8 mouse cellular contexts compared by ENCODE assay signal in the genomic region with DNA sequence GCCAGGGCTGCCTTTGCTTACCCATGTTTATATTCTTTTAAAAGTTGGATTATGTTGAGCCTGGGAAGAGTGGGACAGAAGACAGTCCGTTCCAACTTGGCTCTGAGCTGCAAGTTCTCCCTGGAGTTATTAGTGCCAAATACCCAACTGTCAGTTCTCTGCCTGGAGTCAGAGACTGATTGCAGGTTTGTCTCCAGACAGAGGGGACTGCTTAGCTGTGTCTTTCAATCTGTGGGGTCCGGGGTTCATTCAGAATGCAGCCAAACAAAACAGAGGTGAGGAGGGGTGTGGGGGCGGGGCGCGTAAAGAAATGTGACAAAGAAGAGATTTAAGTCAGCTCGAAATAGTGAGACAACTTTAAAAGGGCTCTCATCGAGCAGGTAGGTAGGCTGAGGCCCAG. TPM values are rescaled to one million over a fixed set of nuclear protein-coding genes. Genes with fewer than 3 reads are reported as not detected.
DNase-seq lines count a peak whose midpoint lies in the region; ATAC-seq and TF ChIP-seq lines count a peak whose summit lies in the region.

No protein-coding gene starts in this region.

- H3K27me3 ChIP-seq in kidney, postnatal 0 days (ENCODE audit: insufficient read depth, low read length) = no peaks in the 10 kb centered on the region
- H3K27me3 ChIP-seq in hindbrain, embryonic 15.5 days = no peaks in the 10 kb centered on the region
- no peaks in the 10 kb centered on the region for H3K27me3 ChIP-seq in midbrain, postnatal 0 days (ENCODE audit: insufficient read depth, low read length)

- peak overlapping the region; percentile 83 for H3K27ac ChIP-seq in kidney, postnatal 0 days
- H3K27ac ChIP-seq in hindbrain, embryonic 15.5 days (replicated peaks) = peak overlapping the region; percentile 76
- peak overlapping the region; percentile 62 for H3K27ac ChIP-seq in midbrain, postnatal 0 days (ENCODE audit: low read depth, low read length)

- no peaks in the 10 kb centered on the region for H3K9me3 ChIP-seq in kidney, postnatal 0 days (replicated peaks; ENCODE audit: low read length)
- H3K9me3 ChIP-seq in hindbrain, embryonic 15.5 days = no peaks in the 10 kb centered on the region
- H3K9me3 ChIP-seq in midbrain, postnatal 0 days (ENCODE audit: low read length) = no peaks in the 10 kb centered on the region

- no peak for DNase-seq in kidney, postnatal 0 days (ENCODE audit: low spot score)
- no peak for DNase-seq in kidney, postnatal 4 days
- peak; percentile 38 for DNase-seq in brain, embryonic 14.5 days (ENCODE audit: low read depth)
- no peak for DNase-seq in midbrain, postnatal 0 days (ENCODE audit: low spot score)
- no peak for DNase-seq in urinary bladder, adult 2 months (ENCODE audit: low spot score)
- no peak for DNase-seq in spleen, postnatal 36 days (ENCODE audit: low spot score in 2 of 2)
- DNase-seq in layer of hippocampus, adult 11-12 months (ENCODE audit: low spot score) = no peak

- TF ChIP-seq POLR2A in brain, embryonic 14.5 days (IDR thresholded peaks at IDR 0.05; ENCODE audit: borderline replicate concordance, extremely low read depth, insufficient read depth, insufficient read length, poor library complexity, severe bottlenecking) = no peak

- peak overlapping the region; percentile 88 for H3K9ac ChIP-seq in kidney, postnatal 0 days (ENCODE audit: low read depth, low read length)
- H3K9ac ChIP-seq in hindbrain, embryonic 15.5 days = peak overlapping the region; percentile 63
- peak overlapping the region; percentile 60 for H3K9ac ChIP-seq in midbrain, postnatal 0 days (replicated peaks; ENCODE audit: low read length, poor library complexity, severe bottlenecking)

- WGBS in kidney, postnatal 0 days = 3% methylated on average over 7 of the region's 7 CpGs
- under 1% methylated on average over 7 of the region's 7 CpGs for WGBS in hindbrain, embryonic 15.5 days
- WGBS in midbrain, postnatal 0 days = under 1% methylated on average over 7 of the region's 7 CpGs

- no peak for ATAC-seq in kidney, postnatal 0 days (replicated peaks; ENCODE audit: low FRiP score, low read depth)
- no peak; the same call in 1 of the 2 replicates for ATAC-seq in hindbrain, embryonic 15.5 days (ENCODE audit: low FRiP score, low read depth)
- peak; percentile 8; the same call in 1 of the 2 replicates for ATAC-seq in midbrain, postnatal 0 days (ENCODE audit: low FRiP score)

- H3K36me3 ChIP-seq in kidney, postnatal 0 days (ENCODE audit: insufficient read depth, low read length) = peaks cover 11% of the 10 kb centered on the region; the same call in 1 of the 2 replicates
- H3K36me3 ChIP-seq in hindbrain, embryonic 15.5 days = peaks cover 16% of the 10 kb centered on the region
- H3K36me3 ChIP-seq in midbrain, postnatal 0 days (ENCODE audit: insufficient read depth, low read length) = peaks cover 17% of the 10 kb centered on the region

- H3K4me2 ChIP-seq in kidney, postnatal 0 days (ENCODE audit: low read length) = peak overlapping the region; percentile 86
- H3K4me2 ChIP-seq in hindbrain, embryonic 15.5 days = peak overlapping the region; percentile 73
- peak overlapping the region; percentile 55 for H3K4me2 ChIP-seq in midbrain, postnatal 0 days (ENCODE audit: low read depth, low read length, poor library complexity, severe bottlenecking)

- TF ChIP-seq CTCF in kidney, postnatal 0 days (IDR thresholded peaks at IDR 0.05; ENCODE audit: low read depth) = no peak
- no peak for TF ChIP-seq CTCF in brain, embryonic 14.5 days (IDR thresholded peaks at IDR 0.05; ENCODE audit: borderline replicate concordance, extremely low read depth, insufficient read depth, insufficient read length)
- no peak for TF ChIP-seq CTCF in midbrain, postnatal 0 days (IDR thresholded peaks at IDR 0.05)

- H3K4me1 ChIP-seq in kidney, postnatal 0 days (replicated peaks; ENCODE audit: insufficient read depth, low read length) = peaks cover 8% of the 10 kb centered on the region; the same call in 1 of the 2 replicates
- H3K4me1 ChIP-seq in hindbrain, embryonic 15.5 days (replicated peaks) = peaks cover 12% of the 10 kb centered on the region
- H3K4me1 ChIP-seq in midbrain, postnatal 0 days (ENCODE audit: insufficient read depth, low read length) = peaks cover 6% of the 10 kb centered on the region; the same call in 1 of the 2 replicates

- peak overlapping the region; percentile 86 for H3K4me3 ChIP-seq in kidney, postnatal 0 days (replicated peaks; ENCODE audit: low read depth, low read length)
- H3K4me3 ChIP-seq in hindbrain, embryonic 15.5 days = peak overlapping the region; percentile 77
- peak overlapping the region; percentile 68 for H3K4me3 ChIP-seq in midbrain, postnatal 0 days (ENCODE audit: low read depth, low read length)

RNA-seq across cellular contexts. Expression of a gene that starts 1.7 kb away (rescaled TPM):
- polyA plus RNA-seq in kidney, postnatal 0 days (2015; fragmentation: Nextera tagmentation; extraction: Ambion mirVana) = 16.0 and 17.7 TPM in 2 replicates
- polyA plus RNA-seq in brain, embryonic 14.5 days (2012; rRNA removed) = 6.9 and 8.8 TPM in 2 replicates
- 10.9 and 12.1 TPM in 2 replicates for polyA plus RNA-seq in hindbrain, embryonic 15.5 days (2015; fragmentation: Nextera tagmentation; extraction: Ambion mirVana)
- 2.9 and 5.3 TPM in 2 replicates for total RNA-seq in midbrain, postnatal 0 days (2014; rRNA removed)
- polyA plus RNA-seq in midbrain, postnatal 0 days (2015; fragmentation: Nextera tagmentation; extraction: Ambion mirVana) = 4.9 and 5.3 TPM in 2 replicates
- polyA plus RNA-seq in urinary bladder, adult 2 months (2012; rRNA removed) = 6.6 and 6.7 TPM in 2 replicates

RNA-seq across cellular contexts. Expression of a gene that starts 18.2 kb away (rescaled TPM):
- polyA plus RNA-seq in kidney, postnatal 0 days (2015; fragmentation: Nextera tagmentation; extraction: Ambion mirVana) = 109 and 119 TPM in 2 replicates
- 47.2 and 50.2 TPM in 2 replicates for polyA plus RNA-seq in brain, embryonic 14.5 days (2012; rRNA removed)
- polyA plus RNA-seq in hindbrain, embryonic 15.5 days (2015; fragmentation: Nextera tagmentation; extraction: Ambion mirVana) = 68.7 and 75.0 TPM in 2 replicates
- 38.6 and 49.3 TPM in 2 replicates for total RNA-seq in midbrain, postnatal 0 days (2014; rRNA removed)
- polyA plus RNA-seq in midbrain, postnatal 0 days (2015; fragmentation: Nextera tagmentation; extraction: Ambion mirVana) = 74.6 and 80.9 TPM in 2 replicates
- polyA plus RNA-seq in urinary bladder, adult 2 months (2012; rRNA removed) = 32.0 and 34.9 TPM in 2 replicates

RNA-seq across cellular contexts. Expression of a gene that starts 21.7 kb away (rescaled TPM):
- 38.2 and 38.9 TPM in 2 replicates for polyA plus RNA-seq in kidney, postnatal 0 days (2015; fragmentation: Nextera tagmentation; extraction: Ambion mirVana)
- 0.72 TPM in 2 replicates for polyA plus RNA-seq in brain, embryonic 14.5 days (2012; rRNA removed)
- 0.77 and 1.1 TPM in 2 replicates for polyA plus RNA-seq in hindbrain, embryonic 15.5 days (2015; fragmentation: Nextera tagmentation; extraction: Ambion mirVana)
- 1.5 and 1.7 TPM in 2 replicates for total RNA-seq in midbrain, postnatal 0 days (2014; rRNA removed)
- 0.49 and 0.84 TPM in 2 replicates for polyA plus RNA-seq in midbrain, postnatal 0 days (2015; fragmentation: Nextera tagmentation; extraction: Ambion mirVana)
- 14.2 and 17.5 TPM in 2 replicates for polyA plus RNA-seq in urinary bladder, adult 2 months (2012; rRNA removed)

RNA-seq across cellular contexts. Expression of a gene that starts 23.3 kb away (rescaled TPM):
- polyA plus RNA-seq in kidney, postnatal 0 days (2015; fragmentation: Nextera tagmentation; extraction: Ambion mirVana) = 62.0 and 71.2 TPM in 2 replicates
- polyA plus RNA-seq in brain, embryonic 14.5 days (2012; rRNA removed) = 46.1 and 47.9 TPM in 2 replicates
- polyA plus RNA-seq in hindbrain, embryonic 15.5 days (2015; fragmentation: Nextera tagmentation; extraction: Ambion mirVana) = 62.8 and 65.3 TPM in 2 replicates
- total RNA-seq in midbrain, postnatal 0 days (2014; rRNA removed) = 24.0 and 25.6 TPM in 2 replicates
- polyA plus RNA-seq in midbrain, postnatal 0 days (2015; fragmentation: Nextera tagmentation; extraction: Ambion mirVana) = 52.6 and 57.3 TPM in 2 replicates
- polyA plus RNA-seq in urinary bladder, adult 2 months (2012; rRNA removed) = 32.1 and 33.0 TPM in 2 replicates

RNA-seq across cellular contexts. Expression of a gene that starts 23.6 kb away (rescaled TPM):
- polyA plus RNA-seq in kidney, postnatal 0 days (2015; fragmentation: Nextera tagmentation; extraction: Ambion mirVana) = 0.45 and 0.46 TPM in 2 replicates
- polyA plus RNA-seq in brain, embryonic 14.5 days (2012; rRNA removed) = 0.77 and 1.0 TPM in 2 replicates
- 0.63 and 0.65 TPM in 2 replicates for polyA plus RNA-seq in hindbrain, embryonic 15.5 days (2015; fragmentation: Nextera tagmentation; extraction: Ambion mirVana)
- 0.38 and 1.6 TPM in 2 replicates for total RNA-seq in midbrain, postnatal 0 days (2014; rRNA removed)
- polyA plus RNA-seq in midbrain, postnatal 0 days (2015; fragmentation: Nextera tagmentation; extraction: Ambion mirVana) = 0.80 and 0.93 TPM in 2 replicates
- polyA plus RNA-seq in urinary bladder, adult 2 months (2012; rRNA removed) = 0.21 and 0.24 TPM in 2 replicates
